Mouse (Mus musculus) monocyte, adult 2 months (primary cell): ENCODE data around the gene Arfgap2.

Experiments
- DNase-seq, 2 experiments: peaks; one replicate each; pipeline ENCODE4 v3.0.0; 2022; ENCODE audit warnings: low spot score in 2 of 2, low read depth in 1 of 2

The Arfgap2 gene

DNA sequence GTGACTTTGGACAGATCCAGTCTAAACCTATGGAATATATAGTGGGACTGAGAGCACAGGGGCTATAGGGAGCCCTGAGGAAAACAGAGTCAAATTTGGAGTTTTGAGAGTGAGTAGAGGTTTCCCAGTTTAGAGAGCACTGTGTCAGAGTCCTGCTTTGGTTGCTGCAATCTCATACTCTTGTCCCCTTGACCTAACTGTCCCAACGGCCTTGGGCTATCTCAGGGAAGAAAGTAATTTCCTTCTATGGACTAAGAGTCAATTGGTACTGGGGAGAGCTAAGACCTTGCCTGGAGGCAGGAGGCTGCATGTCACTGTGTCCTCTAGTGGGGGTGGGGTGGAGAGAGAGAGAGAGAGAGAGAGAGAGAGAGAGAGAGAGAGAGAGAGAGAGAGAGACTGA, 5.9 kb upstream of the Arfgap2 start:
- no peak for DNase-seq

DNA sequence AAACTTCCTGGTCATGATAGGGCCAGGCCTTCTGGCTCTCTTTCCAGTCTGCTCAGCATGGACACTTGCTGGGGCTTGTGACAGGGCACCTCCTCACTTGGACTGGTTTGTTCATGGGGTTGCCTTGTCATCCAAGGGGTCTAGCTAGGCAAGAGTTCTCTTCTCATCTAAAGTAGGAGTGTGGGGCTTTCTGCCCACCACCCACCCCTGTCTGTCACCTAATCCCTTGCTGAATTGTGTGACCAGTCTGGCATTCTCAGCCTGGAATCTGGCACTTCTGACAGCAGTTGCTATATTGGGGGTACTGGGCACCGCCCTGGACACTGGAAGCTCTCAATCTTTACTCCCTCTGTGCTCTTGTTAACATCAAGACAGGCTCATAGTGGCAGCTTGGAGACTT, 5.3 kb upstream of the Arfgap2 start:
- DNase-seq = no peak

DNA sequence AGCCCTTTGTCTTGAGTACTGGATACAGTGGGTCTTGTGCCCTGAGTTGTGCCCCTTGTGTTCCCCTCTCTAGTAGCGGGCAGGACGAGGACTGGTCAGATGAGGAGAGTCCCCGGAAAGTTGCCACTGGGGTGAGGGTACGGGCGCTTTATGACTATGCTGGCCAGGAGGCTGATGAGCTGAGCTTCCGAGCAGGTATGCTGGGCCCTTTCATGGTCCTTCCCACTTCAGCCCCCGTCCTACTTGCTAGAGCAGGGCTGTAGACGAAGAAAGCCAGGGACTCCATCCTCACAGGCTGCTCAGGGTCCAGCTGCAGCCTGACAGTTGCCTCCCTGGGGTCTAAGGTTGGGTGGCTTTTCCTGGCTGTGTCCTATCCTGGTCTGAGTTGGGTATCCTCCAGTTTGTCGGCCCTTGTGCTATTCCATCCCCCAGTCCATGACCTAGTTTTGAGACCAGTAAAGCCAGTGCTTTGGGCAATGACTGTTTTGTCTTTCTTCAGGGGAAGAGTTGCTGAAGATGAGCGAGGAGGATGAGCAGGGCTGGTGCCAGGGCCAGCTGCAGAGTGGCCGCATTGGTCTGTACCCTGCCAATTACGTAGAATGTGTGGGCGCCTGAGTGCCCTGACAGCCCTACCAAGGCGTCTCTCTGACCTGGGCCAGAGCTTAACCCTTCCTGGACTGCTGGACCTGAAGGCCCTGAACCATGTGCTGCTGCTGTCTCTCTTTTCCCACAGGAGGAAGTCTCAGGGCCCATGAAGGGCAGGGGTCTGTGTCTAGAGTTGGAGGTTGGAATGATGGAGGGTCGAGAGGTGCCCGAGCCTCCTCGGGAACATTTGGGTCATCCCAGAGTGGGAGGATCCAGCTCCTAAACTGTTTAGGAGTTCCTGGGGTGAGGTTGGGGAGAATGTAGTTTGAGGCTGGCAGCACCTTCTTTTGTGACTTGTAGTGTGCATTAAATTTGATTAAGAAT, 798 bp upstream of the Arfgap2 start:
- DNase-seq = no peak

DNA sequence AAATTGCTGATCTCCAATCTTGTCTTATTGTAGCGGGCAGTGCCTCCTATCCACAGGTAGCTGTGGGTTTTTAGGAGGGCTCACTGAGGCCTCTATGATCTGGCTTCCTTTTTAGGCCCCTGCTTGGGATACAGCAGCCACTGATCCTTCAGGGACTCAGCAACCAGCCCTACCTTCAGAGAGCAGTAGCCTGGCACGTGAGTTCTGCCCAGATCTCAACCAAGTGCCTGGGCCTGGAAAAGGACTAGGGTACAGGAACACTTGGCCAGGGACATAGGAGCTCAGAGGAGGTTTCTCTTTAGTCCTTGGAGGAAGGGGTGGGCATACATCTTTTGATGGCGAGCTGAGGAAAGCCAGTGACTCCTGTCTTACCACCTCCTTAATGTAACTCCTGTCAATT, 3.3 kb downstream of the Arfgap2 start:
- no peak for DNase-seq

DNA sequence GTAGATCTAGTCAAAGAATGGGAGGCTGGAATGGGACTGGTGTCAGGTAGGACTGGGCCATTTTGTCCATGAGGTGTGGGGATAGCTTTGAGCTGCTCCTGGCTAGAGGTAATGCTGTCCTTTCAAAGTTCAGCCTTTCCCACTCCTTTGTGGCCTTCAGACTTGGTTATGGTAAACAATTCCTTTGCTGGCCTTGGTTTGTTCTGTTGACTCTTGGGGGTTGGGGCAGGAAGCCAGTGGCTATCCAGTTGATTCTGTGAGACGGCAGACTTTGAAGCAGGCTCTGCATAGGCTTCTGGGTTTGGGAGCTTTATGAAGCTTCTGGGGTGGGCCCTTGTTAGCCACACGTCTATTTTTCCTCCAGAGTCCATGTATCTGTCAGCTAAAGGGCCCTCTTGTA, 3.9 kb downstream of the Arfgap2 start:
- DNase-seq = no peak

DNA sequence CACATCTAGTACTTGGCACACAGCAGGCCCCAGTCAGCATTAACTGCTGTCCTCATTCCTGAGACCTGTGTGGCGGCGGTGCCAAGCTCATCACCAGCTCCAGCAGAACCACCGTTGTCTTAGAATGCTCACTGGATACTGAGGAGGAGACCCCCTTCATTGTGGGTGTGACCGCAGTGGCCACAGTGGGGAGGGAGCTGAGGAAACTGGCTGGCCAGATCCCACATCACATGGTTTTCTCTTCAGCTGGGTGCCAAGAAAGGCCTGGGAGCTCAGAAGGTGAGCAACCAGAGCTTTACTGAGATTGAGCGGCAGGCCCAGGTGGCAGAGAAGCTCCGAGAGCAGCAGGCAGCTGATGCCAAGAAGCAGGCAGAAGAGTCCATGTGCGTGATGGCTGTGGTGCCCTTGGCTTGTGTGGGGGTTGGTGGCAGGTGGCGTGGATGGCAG, 4.9 kb downstream of the Arfgap2 start:
- no peak for DNase-seq

DNA sequence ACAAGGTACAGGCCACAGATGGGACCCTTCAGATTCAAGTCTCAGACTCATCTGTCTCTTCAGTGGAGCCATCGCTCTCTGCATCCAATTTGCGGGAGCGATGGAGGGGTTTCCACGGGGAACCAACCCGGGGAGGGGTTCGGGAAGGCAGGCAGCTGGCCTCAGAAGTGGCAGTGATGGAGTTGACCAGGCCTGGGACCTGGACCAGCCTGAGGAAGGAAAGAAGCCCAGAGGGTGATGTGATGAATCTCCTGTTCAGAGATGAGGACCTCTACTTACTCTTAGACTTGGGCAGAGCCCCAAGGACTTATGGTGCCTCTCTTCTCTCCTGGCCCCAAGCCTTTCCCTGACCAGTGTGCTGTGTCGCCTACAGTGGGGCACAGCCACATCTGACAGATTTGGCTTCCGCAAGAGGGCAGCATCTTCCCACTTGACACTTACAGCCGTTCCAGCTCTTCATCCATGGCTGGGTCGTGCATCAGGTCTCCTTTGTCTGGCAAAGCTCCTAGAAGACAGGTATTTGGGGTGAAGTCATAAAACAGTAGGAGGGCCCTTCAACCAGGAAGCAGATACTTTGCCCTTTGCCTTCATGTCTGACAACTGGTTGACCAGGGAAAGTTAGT, 14.1 kb downstream of the Arfgap2 start:
- DNase-seq = no peak

DNA sequence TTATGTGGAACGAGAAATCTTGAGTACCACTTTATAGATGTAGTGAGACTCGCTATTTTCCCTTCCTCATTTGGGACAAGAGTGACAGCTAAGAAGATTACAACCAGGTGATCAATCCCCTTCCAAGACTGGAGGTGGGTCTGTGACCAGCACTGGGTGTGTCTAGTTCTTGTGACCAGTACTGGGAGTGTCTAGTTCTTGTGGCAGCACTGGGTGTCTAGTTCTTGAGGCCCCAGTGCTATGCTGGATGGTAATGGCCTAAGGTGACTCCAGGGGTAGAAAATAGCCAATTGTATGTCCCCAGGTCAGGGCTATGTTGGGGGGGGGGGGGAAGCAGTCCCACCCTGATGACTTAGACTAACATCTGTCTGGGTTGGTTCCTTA, 14.6 kb downstream of the Arfgap2 start:
- DNase-seq = no peak

DNA sequence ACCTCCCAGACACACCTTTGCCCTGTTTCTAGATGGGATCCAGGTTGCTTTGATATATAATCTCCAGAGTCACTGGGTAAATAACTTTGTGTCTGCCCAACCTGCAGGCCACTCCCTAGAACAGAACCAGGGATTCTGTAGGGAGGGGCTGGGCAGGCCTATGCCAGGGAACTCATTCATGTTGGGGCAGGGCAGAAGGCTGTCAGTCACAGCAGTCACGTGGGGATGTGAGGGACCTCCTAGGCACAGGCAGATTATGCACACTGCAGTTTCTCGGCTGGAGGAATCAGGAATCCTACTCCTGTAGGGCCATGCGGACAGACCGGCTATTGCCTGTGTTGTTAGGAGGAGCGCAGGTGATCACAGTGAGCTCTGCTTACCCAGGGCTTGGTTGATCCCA, 16.6 kb downstream of the Arfgap2 start:
- DNase-seq = no peak

DNA sequence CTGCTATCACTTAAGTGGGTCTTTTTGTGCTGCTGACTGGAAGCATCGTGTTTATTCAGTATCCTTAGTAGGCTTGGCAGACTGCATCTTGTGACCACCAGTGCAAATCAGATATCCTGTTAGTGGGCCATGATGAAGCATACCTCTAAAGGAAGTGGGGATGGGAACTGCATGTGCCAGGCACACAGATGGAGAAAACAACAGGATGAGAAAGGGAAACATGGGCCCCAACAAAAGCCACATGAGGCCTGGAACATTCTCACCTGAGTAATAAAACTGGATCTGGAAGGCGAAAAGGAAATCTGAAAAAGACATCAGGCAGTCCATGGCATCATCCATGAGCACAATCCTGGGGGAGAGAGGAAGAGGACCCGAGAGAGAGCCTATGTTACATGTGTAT, 19.2 kb downstream of the Arfgap2 start:
- DNase-seq = no peak

DNA sequence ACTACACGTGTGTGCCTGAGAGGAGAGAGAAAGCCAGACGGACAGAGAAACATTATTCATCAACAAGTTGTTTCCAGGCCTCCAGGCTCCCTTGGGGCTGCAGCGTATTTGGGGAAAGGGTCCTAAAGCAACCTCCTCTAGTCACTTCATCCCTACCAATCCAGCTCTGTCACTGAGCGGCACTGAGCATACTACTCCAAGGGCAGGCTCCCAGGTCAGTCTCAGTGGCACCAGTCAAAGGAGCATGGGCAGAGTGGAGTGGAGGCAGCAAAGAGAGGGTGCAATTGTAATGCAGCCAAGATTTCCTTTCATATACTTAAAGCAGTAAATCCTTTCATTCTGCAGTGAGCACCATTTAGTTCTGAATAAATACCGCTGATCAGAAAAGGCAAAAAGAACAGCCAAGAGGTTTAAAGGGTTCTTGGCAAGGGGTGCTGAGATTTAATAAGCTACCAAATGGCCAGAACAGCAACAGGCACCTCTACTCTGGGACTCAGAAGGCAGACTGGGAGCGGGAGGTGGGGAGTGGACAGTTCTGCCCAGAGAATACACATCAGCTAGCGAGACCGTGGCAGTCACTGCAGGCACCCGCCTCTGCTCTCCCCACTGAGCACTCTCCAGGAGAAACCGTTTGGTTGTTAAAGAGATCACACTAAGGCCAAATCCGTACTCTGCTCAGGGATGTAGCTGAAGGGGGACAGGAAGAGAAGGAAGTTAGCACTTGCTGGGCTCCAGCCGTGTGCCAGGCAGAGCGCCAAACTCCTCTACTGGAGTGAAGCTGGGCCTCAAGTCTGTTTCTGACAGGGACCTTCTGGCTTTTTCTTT, 19.8 kb downstream of the Arfgap2 start:
- DNase-seq = no peak

DNA sequence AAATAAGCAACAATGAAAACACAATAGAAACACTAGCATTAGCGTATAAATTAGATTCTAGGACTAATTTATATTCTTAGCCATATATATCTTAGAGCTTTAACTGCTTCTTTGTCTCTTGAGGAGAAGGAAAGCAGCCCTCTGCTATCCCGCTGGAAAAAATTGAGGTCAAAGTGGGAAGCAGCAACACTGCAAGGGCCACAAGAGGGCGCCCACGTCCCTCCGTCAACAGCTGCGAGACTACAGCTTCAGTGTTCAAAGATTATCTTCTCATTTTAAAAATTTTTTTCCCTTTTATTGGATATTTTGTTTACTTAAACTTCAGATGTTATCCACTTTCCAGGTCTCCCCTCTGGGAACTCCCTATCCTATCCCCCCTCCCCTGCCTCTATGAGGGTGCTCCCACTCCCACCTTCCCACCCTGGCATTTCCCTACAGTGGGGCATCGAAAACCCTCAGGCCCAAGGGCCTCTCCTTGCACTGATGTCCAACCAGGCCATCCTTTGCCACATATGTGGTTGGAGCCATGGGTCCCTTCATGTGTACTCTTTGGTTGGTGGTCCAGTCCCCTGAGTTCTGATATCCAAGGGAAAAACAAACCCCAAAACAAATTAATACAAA, 21.2 kb downstream of the Arfgap2 start:
- peak in 1 of 2 experiments; percentile 29 for DNase-seq

DNA sequence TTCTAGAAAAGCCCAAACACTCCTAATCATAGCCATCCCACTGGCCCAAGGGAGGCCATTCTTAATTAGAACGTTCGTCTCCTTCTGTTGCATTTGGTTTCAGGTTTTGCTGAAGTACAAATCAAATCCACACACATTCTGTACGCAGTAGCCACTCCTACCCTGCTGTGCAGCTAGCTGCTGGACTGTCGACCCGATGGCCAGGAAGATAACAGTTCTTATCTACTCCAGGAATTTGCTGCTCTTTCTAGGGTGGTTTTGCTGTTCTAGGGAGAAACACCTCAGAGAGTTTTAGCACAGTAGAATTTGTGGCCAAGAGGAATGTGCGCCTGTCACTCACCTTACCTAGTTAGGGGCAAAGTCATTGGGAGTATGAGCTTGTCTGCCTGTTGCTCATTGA, 22.8 kb downstream of the Arfgap2 start:
- DNase-seq = no peak

DNA sequence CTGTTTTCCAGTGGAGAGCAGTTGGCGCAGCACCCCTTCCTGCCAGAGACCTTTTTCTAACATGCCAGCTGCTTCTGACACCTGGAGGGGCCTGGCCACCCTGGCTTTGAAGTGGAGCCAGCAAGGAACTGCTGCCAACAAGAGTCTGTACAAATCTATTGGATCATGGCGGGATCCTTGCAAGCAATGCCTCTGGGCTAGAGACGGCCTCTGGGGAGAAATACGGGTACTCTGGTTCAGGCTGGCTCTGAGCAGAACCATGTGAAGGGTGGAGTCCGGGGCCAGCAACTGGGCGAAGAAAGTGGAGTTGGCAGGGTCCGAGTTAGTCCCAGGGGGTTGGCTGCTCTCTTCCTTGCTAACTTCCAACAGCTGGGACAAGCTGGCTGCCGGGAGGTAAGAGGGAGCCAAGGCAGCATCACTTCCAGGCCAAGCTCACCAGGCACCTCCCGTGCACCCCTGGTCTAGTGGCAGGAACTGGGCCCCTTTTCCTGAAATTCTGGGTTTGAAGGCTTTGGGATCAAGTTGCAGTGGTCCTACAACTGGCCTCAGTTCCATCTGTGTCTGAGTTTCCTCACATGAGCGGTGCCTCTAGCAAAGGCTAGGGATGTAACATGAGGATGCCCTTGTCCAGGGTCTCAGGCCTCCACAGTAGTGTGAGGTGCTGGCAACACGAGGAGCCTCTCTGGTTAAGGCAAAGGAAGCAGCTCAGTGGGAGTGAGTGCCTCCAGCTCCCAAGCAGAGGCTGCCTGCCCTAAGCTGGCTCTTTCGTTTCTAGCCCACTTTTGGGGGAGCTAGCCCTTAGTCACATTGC, 26.6 kb downstream of the Arfgap2 start:
- DNase-seq = no peak

DNA sequence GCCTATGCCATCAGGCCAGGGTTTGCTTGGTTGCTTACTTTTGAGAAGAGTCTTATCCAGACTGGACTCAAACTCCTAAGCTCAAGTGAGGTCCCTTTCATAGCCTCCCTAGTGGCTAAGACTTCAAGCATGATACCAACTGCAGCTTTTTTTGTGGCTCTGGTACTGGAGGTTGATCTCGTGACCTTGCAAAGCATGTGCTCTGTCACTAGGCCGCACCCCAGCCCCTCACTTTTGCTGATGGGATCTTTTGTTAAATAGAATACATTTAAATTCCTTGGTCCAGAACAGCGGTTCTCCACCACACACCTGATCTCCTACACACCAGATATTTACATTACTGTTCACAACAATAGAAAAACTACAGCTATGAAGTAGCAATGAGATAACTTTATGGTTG, 29.5 kb downstream of the Arfgap2 start:
- DNase-seq = no peak

DNA sequence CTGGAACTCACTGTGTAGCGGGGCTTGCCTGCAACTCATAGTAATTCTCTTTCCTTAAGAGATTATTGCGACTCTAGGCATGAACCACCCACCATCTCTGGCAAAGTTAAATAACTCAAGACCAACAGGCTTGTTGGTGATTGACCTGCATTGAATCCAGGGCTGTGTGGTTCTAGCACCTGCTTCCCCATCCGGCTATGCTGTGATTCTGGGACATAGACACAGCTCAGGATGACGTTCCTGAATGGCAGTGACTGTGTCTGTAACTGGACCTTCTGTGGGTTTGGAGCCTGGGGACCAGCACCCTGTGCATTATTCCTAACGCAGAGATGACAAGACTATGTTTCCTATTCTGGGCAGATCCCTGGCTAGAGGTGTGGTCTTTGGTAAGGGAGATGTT, 31.1 kb downstream of the Arfgap2 start:
- no peak for DNase-seq

DNA sequence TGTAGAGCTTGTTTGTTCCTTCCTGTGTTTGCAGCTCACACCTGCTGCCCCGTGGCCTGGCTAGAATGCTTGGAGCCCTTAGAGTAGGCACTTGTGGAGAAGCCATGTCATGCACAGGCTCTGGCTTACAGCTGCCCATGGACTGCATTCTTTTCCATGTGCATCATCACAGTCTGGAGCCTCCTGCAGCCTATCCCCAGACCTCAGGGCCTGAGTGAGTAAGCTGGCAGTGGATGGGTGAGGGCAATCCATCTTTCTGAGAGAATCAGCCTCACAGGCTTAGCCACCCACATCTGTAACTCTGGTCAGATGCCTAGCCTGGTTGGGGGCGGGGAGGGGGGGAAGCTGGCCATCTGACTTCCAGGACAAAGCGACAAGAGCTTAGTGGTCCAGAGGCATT, 34.4 kb downstream of the Arfgap2 start:
- DNase-seq = no peak

DNA sequence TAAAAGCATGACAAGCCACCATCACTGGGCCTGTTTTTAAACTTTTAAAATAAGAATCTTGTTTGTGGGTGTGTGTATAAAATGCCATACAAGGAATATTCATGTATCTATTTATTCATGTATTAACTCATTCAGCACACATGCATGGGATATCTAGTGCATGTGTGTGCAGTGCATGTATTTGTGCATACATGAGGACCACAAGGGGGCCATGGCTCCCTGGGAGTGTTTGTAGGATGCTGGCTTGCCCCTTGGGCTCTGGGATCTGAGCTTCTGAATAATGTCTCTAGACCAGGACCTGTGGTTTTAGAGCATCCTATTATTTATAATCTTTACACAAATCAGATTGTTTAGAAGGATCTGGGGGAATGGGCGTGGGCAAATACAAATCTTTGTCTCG, 36.0 kb downstream of the Arfgap2 start:
- DNase-seq = no peak

DNA sequence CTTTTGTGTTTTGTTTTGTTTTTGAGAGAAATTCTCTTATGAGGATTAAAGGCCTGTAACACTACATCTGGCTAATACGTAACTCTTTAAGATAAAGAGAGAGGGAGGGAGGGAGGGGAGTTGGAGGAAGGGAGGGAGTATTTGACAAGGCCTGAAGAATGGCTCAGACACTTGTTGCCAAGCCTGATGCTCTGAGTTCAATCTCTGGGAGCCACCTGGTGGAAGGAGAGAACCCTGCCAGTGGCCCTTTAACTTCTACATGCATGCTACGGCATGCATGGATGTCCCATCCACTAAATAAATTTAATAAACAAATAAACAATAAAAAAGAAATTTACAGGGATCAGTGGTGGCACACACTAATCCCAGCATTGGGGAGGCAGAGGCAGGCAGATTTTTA, 37.1 kb downstream of the Arfgap2 start:
- DNase-seq = no peak

DNA sequence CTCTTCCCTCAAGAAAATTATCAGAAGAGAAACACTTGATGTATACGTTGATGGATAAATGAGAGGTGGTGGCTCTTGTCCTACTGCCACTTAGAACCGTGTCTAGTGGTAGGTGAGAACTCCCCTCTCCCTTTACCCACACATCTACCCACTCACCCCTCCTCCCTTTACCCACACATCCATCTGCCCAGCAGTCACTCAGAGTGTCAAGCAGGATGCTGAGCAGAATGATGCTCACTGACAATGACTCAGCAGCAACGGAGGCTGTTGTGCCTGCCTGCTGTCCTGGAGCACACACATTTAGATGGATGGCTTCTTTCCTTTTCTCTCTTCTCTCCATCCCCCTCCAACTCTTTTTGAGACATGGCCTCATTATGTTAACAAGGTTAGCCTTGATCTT, 38.1 kb downstream of the Arfgap2 start:
- no peak for DNase-seq
